Mouse (Mus musculus) embryonic fibroblast, embryonic 13.5 days (primary cell): ENCODE measurements around the gene Rnf168. TPM values are rescaled to one million over a fixed set of nuclear protein-coding genes. Genes with fewer than 3 reads are reported as not detected.

Experiments used
- H3K27ac ChIP-seq: 2 replicates; pipeline ENCODE4 v1.5.1; 2012; ENCODE audit warnings: low read length, control low read depth, inconsistent platforms; ENCODE audit not compliant: insufficient read depth
- H3K4me1 ChIP-seq: 2 replicates; pipeline ENCODE4 v1.6.1; 2011; ENCODE audit warnings: low read length; ENCODE audit not compliant: control insufficient read depth, insufficient read depth
- H3K4me3 ChIP-seq: 2 replicates; pipeline ENCODE4 v1.5.1; 2011; ENCODE audit warnings: mild to moderate bottlenecking, control low read depth, low read length; ENCODE audit not compliant: insufficient read depth
- CTCF ChIP-seq: IDR thresholded peaks from 2 replicates; pipeline ENCODE4 v1.5.1; 2011; ENCODE audit warnings: mild to moderate bottlenecking, control low read depth, low read length, moderate library complexity, borderline replicate concordance; ENCODE audit not compliant: insufficient read depth
- POLR2A ChIP-seq: IDR thresholded peaks from 2 replicates; pipeline ENCODE4 v1.6.1; 2011; ENCODE audit warnings: low read depth, mild to moderate bottlenecking, control low read depth, low read length, moderate library complexity
- polyA plus RNA-seq: library from polyadenylated mRNA; stranded (reverse); fragments of >200 nt; gene quantifications from 2 replicates; pipeline ENCODE4 v1.2.4, GENCODE M21; 2011; ENCODE audit warnings: low read depth; ENCODE audit not compliant: missing spikeins, insufficient read length

The Rnf168 gene
- polyA plus RNA-seq, 1 experiment, result 27.4 TPM

GRCm38 (mm10) chr16:32312386-32312785 lies 35.1 kb downstream of the Rnf168 start:
- Histone ChIP-seq H3K4me3 (no peak overlapping the region), H3K4me1 (no peaks in the 10 kb centered on the region), H3K27ac (no peak overlapping the region)
- TF ChIP-seq CTCF (no peak), POLR2A (no peak)

- H3K4me1 ChIP-seq, result no peaks in the 10 kb centered on the region
- no peak overlapping the region for H3K4me3 ChIP-seq
- TF ChIP-seq POLR2A, result no peak
- no peak for TF ChIP-seq CTCF
- H3K27ac ChIP-seq, result no peak overlapping the region
These were observed 35.6 kb downstream of the Rnf168 start for GRCm38 (mm10) chr16:32312859-32313258.

GRCm38 (mm10) chr16:32316601-32317000 lies 39.3 kb downstream of the Rnf168 start:
- H3K4me1 ChIP-seq, result no peaks in the 10 kb centered on the region
- TF ChIP-seq POLR2A (no peak), CTCF (no peak)
- H3K27ac ChIP-seq, result no peak overlapping the region
- no peak overlapping the region for H3K4me3 ChIP-seq

- no peak overlapping the region for H3K4me3 ChIP-seq
- H3K27ac ChIP-seq, result no peak overlapping the region
- TF ChIP-seq CTCF (no peak), POLR2A (no peak)
- no peaks in the 10 kb centered on the region for H3K4me1 ChIP-seq
These were observed 46.7 kb downstream of the Rnf168 start for GRCm38 (mm10) chr16:32323953-32324352.

- Histone ChIP-seq H3K4me1 (no peaks in the 10 kb centered on the region), H3K27ac (peak overlapping the region; percentile 48), H3K4me3 (peak overlapping the region; percentile 26)
- no peak for TF ChIP-seq POLR2A
- no peak for TF ChIP-seq CTCF
These were observed 53.8 kb downstream of the Rnf168 start for GRCm38 (mm10) chr16:32330876-32331670.

GRCm38 (mm10) chr16:32332040-32332555 lies 54.8 kb downstream of the Rnf168 start, which contains the start of gene Ubxn7:
Gene Ubxn7, plus strand, starts transcription at chr16:32332257.
- Histone ChIP-seq H3K4me1 (no peaks in the 10 kb centered on the region), H3K4me3 (peak within 1 kb of the TSS; percentile 89), H3K27ac (peak within 1 kb of the TSS; percentile 74)
- no peak for TF ChIP-seq CTCF
- TF ChIP-seq POLR2A, result peak; percentile 77

GRCm38 (mm10) chr16:32332556-32333511 lies 55.6 kb downstream of the Rnf168 start:
- peak overlapping the region; percentile 74 for H3K27ac ChIP-seq
- peak overlapping the region; percentile 89 for H3K4me3 ChIP-seq
- TF ChIP-seq POLR2A (peak; percentile 64), CTCF (no peak)
- no peaks in the 10 kb centered on the region for H3K4me1 ChIP-seq

- TF ChIP-seq POLR2A, result no peak
- no peak for TF ChIP-seq CTCF
- no peaks in the 10 kb centered on the region for H3K4me1 ChIP-seq
- H3K4me3 ChIP-seq, result no peak overlapping the region
- no peak overlapping the region for H3K27ac ChIP-seq
These were observed 57.9 kb downstream of the Rnf168 start for GRCm38 (mm10) chr16:32335146-32335545.

GRCm38 (mm10) chr16:32336026-32336780 lies 58.9 kb downstream of the Rnf168 start:
- Histone ChIP-seq H3K4me1 (no peaks in the 10 kb centered on the region), H3K4me3 (no peak overlapping the region), H3K27ac (no peak overlapping the region)
- no peak for TF ChIP-seq CTCF
- no peak for TF ChIP-seq POLR2A
